Mouse (Mus musculus) adrenal gland, postnatal 14 days (tissue): Measurements from ENCODE around the gene H60c. TPM values are rescaled to one million over a fixed set of nuclear protein-coding genes. Genes with fewer than 3 reads are reported as not detected.
"Not testable (repeated sequence)": the region's sequence is repeated elsewhere in the genome, so short reads cannot be mapped to it uniquely, and the experiment has no call there.

ENCODE experiments used
- DNase-seq: peaks from one replicate; pipeline ENCODE4 v3.0.0; 2021; ENCODE audit warnings: mixed read lengths
- long read RNA-seq, 2 experiments: library from polyadenylated mRNA; stranded (forward); transcript quantifications; one replicate each; pipeline ENCODE4 v2.0.0; 2021
- total RNA-seq: library from RNA; stranded (reverse); gene quantifications from 2 replicates; pipeline ENCODE4 v1.2.3, GENCODE M21; 2021

H60c gene
- not detected in 2 replicates for total RNA-seq
- long read RNA-seq, experiment 1: 0 reads
- long read RNA-seq, experiment 2: 0 reads

DNA sequence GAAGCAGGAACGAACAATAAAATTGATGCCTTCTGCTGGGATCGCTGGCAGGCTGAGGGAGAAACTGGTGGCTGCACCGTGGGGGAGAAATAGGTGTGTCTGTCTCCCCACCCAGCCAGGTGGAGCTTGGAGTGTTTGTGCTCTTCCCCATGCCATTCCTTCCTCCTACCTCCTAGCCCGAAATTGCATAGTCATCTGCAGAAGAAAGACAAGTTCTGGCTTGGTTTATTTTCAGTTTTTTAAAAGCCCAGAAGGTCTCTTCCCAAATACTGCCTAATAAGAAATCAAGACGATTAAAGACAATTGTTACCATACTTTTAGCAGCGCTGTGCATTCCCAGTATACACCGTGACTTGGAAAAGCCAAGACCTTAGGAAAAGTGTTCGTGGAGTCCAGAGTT lies at the start of gene H60c:
Gene H60c, minus strand, starts transcription at position 101 of the 400 bp plus-strand sequence.
- no peak for DNase-seq

DNA sequence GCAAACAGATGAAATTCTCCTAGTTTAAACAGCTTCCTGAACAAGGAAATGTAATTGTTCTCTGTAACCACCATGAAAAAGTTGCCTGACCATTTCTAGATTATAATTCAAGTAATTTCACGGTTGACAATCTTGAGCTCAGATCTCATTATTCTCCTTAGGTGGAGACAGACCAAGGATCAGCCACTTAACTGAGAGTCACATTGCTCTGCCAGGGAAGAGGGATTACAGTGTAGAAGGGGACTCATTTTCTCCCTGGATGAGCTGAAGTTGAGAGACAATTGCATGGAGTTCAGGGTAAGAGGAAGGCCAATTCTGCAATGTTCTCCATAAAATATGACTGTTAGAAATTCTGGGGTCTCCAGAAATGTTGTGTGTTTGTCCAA lies 41.2 kb upstream of the H60c start:
- DNase-seq: no peak

DNA sequence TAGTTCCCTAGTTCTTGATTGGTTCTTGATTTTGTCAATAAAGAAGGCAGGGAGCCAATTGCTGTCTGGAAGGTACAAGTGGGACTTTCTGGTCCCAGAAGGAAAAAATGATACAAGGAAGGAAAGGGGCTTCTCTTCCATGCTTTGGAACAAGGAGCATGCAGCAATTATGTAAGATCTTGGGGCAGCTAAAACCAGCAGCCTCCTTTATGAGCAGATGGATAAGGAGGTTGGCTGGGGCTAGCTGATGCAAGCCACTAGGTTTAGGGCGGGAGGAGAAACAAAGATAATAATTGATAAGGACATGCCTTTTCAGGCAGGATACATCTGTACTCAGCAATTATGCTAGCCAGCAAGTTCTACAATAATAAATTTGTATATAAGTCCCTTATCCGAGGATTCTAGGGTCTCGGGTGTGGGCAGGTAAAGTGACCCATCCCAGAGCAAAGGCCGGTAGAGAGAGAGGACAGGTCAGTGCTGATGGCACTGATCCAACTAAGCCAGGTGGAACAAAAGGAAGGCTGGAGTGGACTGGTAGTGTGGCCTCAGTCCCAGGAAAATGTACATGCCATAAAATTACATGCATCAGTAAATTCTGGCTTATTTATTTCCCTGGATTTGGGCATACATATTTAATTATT lies 40.7 kb upstream of the H60c start:
- DNase-seq: no peak

DNA sequence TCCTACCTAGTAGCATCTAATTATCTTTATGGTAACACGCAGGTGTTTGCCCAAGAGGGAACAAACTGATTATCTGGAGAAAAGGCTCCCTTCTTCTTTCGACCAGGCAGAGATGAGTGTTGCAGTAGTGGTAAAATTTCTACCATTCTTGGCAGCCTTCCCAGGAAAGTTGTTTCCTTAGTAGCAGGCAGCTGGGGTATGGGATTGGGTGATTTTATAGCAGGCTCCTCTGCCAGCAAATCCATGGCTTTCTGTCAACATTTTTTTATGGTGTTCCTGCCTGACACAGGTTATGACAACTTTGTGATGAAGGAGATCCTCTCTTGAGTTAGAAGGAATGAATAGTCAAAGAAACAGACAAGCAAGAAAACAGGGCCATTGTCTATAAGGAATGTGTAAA lies 40.2 kb upstream of the H60c start:
- peak; percentile 15 for DNase-seq

DNA sequence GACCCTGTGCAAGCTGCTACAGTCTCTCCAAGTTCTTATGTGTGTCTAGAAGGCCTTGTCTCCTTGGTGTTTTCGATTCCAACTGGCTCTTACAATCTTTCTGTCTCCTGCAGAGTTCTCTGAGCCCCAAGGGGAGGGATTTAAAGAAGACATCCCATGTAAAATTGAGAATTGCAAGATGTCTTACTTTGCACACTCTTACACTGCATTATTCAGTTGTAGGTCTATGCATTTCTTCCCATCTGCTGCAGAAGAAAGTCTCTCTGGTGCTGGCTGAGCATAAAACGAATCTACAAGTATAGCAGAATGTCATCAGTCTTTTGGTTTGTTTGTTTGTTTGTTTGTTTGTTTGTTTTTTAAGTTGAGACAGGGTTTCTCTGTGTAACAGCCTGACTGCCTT lies 26.4 kb upstream of the H60c start:
- no peak for DNase-seq

DNA sequence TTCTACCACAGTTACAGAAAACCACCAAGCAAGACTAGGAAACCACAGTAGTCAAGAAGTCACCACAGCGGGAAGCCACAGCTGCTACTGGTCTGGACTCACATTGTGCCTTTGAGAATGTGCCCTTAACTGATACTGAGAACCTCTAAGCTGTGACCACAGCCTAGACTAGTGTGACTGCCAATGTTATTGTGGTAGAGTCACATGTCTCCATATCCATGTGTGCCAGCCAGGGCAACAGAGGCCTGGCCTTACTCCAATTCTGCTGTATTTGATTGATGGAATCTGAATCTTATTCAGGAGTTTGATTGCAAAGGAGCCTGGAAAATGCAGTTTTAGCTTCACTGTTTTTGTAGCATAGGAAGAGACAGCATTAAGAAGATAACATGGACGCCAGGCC lies 13.5 kb upstream of the H60c start:
- peak; percentile 56 for DNase-seq

DNA sequence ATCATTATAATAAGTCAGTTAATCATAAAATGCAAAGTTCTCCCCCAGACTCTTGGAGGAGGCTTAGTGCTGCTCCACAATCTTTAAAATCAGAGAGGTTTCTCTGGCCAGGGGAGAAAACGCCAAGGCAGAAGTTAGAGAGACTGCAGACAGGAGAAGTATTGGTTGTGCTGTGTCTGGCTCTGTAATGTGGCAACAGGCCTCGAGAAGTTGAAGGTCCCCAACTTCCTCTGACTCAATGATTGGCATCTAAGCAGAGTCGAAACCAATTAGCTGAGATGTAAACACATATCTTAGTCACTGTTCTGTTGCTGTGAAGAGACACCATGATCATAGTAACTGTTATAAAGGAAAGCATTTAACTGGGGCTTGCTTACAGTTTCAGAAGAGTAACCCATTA lies 6.5 kb upstream of the H60c start:
- no peak for DNase-seq

DNA sequence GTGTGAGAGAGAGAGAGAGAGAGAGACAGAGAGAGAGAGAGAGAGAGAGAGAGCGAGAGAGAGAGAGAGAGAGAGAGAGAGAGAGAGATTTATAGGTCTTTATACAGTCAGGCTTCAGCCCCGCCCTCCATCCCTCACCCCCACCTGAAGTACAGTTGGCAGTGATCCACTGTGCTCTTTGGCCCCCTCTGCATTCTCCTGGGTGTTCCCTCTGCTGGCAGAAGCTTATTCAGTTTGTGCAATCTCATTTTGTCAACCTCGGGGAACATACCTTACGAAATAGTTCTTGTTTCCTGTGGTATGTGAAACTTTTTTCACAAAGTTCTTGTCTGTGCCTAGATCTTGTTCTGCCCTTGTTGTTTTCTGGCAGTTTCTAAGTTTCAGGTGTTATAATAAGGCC lies 3.5 kb upstream of the H60c start:
- peak; percentile 58 for DNase-seq

DNA sequence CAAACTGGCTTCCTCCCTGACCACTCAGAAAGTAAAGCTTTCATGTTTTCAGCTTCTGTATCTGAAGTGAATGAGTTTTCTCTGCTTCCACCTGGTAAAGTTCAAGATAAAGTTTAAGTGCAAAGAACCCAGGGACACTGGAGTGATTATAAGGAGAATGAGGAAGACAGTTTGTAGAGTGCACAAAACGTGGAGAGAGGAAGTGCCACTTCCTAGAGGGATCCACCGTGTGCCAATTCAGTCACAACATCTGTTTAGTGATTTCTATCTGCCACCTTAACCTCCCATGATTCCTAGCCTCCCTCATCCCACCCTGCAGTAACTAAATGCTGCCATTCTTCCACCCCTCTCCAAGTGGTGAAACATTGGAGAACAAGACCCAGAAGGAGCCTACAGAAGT lies 842 bp downstream of the H60c start:
- no peak for DNase-seq

DNA sequence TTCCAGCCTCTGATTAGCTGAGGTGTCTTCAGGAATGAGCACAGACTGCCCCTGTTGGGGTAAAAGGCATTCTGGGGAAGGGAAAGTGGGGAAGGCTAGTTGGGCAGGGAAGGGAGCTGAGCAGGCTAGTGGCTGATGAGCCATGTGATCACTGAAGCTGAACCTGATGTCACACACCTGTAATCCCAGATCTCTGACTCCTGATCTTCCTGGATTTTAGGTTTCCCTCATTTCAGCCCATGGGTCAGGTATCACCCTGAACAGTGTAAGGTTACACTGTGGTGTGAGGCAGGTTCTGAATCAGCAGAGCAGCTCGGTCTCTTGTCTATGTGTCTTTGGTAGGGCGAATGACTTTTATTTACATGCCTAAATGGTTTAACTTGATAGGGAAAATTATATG lies 4.8 kb downstream of the H60c start:
- no peak for DNase-seq

DNA sequence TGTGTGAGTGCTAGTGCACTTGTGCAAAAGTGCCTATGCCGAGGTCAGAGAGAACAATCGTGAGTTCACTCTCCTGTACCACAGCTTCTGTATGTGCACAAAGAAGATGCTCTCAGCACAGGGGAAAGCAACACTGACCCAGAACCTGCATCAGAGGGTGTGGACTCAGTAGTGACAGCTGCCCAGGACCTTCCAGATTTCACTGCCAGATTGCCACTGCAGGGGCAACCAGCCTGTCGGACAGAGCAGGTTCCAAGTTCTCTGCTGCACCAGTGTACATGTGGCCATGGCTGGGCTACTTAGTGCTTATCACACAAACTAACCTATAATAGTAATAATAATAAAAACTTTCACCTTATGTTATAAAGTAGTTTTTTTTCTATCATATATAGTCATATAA lies 10.2 kb downstream of the H60c start:
- DNase-seq: no peak

DNA sequence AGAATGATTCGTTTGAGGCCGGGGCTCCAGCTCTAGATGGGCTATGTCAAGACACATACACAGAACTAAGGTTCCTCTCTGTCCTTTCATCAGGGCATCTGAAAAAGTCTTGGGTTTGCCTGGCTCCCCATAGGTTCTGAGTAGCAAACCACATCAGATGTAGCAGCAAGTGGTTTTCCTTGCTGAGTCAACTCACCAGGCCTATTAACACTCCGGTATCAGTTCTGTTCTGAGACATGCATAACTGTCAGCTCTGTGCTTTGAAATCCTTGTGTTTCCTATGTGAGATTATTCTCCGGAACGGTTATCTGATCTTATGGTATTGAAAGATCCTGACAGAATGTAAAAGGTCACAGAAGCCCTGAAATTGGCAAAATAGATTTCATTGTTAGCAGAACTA lies 29.1 kb downstream of the H60c start:
- DNase-seq: not testable (repeated sequence)

DNA sequence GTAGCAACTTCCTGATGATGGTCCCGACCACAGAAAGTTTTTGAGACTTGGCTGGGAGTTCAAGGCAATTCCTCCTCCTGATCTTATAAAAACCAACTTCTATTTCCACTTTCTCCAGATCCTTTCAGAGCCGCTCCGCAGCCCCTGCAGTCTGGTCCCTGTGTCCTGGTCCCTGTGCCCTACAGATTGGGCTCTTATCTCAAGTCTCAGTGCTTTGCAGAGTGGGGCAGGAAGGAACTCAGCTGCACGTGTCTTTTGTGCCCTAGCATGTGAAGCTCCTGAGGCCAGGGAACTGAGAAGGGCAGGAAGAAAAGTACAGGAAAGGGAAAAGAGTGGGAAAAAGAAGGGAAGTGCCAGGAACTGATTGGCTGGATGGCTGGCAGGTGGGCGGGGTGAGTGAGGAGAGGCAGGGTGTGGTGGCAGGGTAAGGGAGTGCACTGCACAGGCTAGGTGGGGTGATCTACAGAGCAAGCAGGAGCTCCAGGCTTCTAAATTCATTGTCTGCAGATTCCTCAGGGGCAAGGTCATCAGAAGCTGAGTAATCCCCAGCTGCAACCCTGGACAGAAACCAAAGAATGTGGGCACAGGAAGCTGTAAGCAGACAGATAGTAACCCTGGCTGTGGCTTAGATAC lies 30.8 kb downstream of the H60c start:
- peak; percentile 65 for DNase-seq

DNA sequence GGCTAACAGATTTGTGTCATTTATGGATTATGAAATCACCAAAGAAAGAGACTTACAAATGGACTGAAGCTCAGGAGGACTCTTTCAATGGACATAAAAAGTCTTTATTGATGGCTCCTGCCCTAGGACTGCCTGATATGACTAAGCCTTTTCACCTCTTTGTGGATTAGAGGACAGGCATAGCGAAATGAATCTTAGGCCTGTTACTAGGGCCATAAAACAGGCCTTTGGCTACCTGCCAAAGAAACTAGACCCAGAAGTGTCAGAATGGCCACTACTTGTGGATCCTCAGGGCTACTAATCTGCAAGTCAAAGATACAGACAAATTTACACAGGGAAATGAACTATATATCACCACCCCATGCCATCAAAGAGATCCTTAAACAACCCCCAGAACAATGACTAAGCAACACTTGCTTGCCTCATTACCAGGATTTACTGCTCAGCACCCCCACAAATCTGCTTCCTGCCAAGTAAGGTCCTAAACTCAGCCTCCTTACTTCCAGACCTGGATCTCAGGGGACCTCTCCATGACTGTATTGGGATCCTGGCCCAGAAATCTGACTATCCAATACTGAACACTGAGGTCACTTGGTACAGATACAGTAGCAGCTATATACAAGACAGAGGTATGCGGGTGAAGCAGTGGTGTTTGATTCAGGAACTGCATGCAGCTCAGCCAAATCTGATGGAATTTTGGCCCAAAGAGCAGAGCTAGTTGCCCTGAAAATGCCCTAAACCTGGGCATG lies 39.0 kb downstream of the H60c start:
- peak; percentile 55 for DNase-seq

Other genes starting within 250 kb of the H60c start
- gene Ppp1r14c, start 98.3 kb upstream of the H60c start, total RNA-seq: 13.4 and 14.8 TPM in 2 replicates